Mouse (Mus musculus): ENCODE data around the gene Gm3542.

The Gm3542 gene

DNA sequence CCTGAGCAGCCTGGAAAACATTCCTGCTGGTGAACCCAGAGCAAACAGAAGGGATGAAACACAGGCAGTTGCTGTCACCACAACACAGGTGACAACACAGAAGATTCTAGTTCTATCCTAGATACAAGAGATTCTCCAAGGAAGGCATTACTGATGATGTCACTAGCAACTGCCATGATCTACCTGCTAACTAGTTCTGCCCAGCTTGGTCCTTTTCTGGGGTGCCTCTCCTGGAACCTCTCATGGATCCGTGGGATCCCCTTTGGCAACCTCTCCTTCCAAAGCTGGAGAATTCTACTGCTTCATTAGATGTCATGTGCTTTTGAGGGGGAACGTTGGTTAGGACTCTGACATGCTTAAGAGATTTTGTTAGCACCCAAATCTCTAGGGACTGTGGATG, at the start of gene Gm3542:
Gene Gm3542 (minus strand): TSS at position 101 of the 400 bp plus-strand sequence.
- no CpG with 5 or more reads among the region's 2 CpGs for WGBS
